17 mouse cellular contexts compared by ENCODE assay signal in the genomic region with DNA sequence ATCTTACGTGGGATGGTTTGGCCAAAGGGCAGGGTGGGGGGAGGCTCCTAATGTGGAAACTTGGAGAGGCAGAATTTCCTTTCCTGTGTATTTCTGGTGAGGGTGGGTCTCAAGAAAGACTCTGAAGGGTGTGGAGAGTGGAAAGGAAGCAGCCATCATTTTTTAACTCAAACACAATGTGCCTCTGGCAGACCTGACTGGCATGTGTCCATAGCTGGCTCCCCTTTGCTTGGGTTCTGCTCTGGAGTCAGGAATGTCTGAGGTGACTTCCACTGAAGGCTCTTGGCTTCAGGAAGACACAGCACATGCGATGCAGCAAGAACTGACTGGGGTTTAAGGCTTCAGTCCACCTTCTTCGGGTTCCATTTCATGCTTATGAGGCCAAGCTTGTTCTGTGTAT. TPM values are rescaled to one million over a fixed set of nuclear protein-coding genes. Genes with fewer than 3 reads are reported as not detected.
DNase-seq lines count a peak whose midpoint lies in the region; ATAC-seq and TF ChIP-seq lines count a peak whose summit lies in the region.
"Had no signal": no experiment of that assay in that cellular context is flagged by ENCODE, and none has a peak within 500 bp of the region (broad histone marks: within the 10 kb centered on the region; RNA-seq: fewer than 3 reads in every experiment).

No protein-coding gene starts in this region.

- no peak for TF ChIP-seq CTCF in heart, adult 2 months (IDR thresholded peaks at IDR 0.05)

- no peak overlapping the region for H3K4me2 ChIP-seq in lung, embryonic 15.5 days
- H3K4me2 ChIP-seq: embryonic facial prominence, embryonic 15.5 days; heart, embryonic 15.5 days; stomach, embryonic 15.5 days had no signal

- H3K9ac ChIP-seq in heart, adult 2 months (ENCODE audit: low read depth, low read length) = no peak overlapping the region
- no peak overlapping the region for H3K9ac ChIP-seq in lung, embryonic 15.5 days
- H3K9ac ChIP-seq: embryonic facial prominence, embryonic 15.5 days; heart, embryonic 15.5 days; stomach, embryonic 15.5 days had no signal

- H3K4me1 ChIP-seq in heart, adult 2 months (ENCODE audit: control insufficient read depth, insufficient read depth, low read length) = peaks cover 17% of the 10 kb centered on the region
- H3K4me1 ChIP-seq in lung, embryonic 15.5 days = peaks cover 13% of the 10 kb centered on the region; the same call in 1 of the 2 replicates
- no peaks in the 10 kb centered on the region for H3K4me1 ChIP-seq in forebrain, embryonic 10.5 days
- H3K4me1 ChIP-seq: embryonic facial prominence, embryonic 15.5 days had no signal

- peaks cover 9% of the 10 kb centered on the region for H3K36me3 ChIP-seq in heart, adult 2 months (ENCODE audit: control insufficient read depth, insufficient read depth, low read length)
- H3K36me3 ChIP-seq in lung, embryonic 15.5 days = no peaks in the 10 kb centered on the region
- H3K36me3 ChIP-seq in forebrain, embryonic 10.5 days (replicated peaks) = no peaks in the 10 kb centered on the region
- H3K36me3 ChIP-seq: embryonic facial prominence, embryonic 15.5 days; heart, embryonic 15.5 days; stomach, embryonic 15.5 days had no signal

- TF ChIP-seq EP300 in heart, adult 2 months (IDR thresholded peaks at IDR 0.05; ENCODE audit: insufficient read depth, low read depth, low read length) = peak; percentile 88

- intact Hi-C loops in heart, adult 2 months (cut with DNase I) = loop anchor here (2.0 kb wide), 1 partner anchor 19 kb away; no protein-coding TSS in a partner anchor
- intact Hi-C loops in heart, postnatal 25 days (cut with DNase I) = loop anchor here (2.0 kb wide), 2 partner anchors 23 to 25 kb away; no protein-coding TSS in a partner anchor

- H3K79me2 ChIP-seq in heart, adult 2 months (replicated peaks; ENCODE audit: control insufficient read depth, insufficient read depth, low read length) = no peaks in the 10 kb centered on the region

- H3K4me3 ChIP-seq in heart, adult 2 months = no peak overlapping the region
- no peak overlapping the region for H3K4me3 ChIP-seq in lung, embryonic 15.5 days
- no peak overlapping the region for H3K4me3 ChIP-seq in forebrain, embryonic 10.5 days
- H3K4me3 ChIP-seq: embryonic facial prominence, embryonic 15.5 days; heart, embryonic 15.5 days; megakaryocyte, embryonic 14.5 days; myocyte; stomach, embryonic 15.5 days had no signal

- H3K27me3 ChIP-seq in heart, adult 2 months (ENCODE audit: control insufficient read depth, insufficient read depth, low read length) = no peaks in the 10 kb centered on the region
- no peaks in the 10 kb centered on the region for H3K27me3 ChIP-seq in lung, embryonic 15.5 days
- no peaks in the 10 kb centered on the region for H3K27me3 ChIP-seq in forebrain, embryonic 10.5 days (ENCODE audit: poor library complexity, severe bottlenecking)
- H3K27me3 ChIP-seq: embryonic facial prominence, embryonic 15.5 days; heart, embryonic 15.5 days; stomach, embryonic 15.5 days had no signal

- 0 out of 2 replicates have a peak, but pooled peaks have one; percentile 58 for TF ChIP-seq POLR2A in heart, adult 2 months (IDR thresholded peaks at IDR 0.05; ENCODE audit: insufficient read depth, low read depth, low read length)

- peak; percentile 58 for DNase-seq in gastrocnemius, postnatal 25 days
- no peak for DNase-seq in gastrocnemius, postnatal 10 days
- peak; percentile 61 to 71 for DNase-seq in heart, adult 2 months
- peak; percentile 73 for DNase-seq in heart, postnatal 25 days (ENCODE audit: low spot score)
- DNase-seq in ovary, adult 18-20 months (ENCODE audit: low spot score) = no peak
- no peak for DNase-seq in cerebellum, adult 8-10 months
- no peak for DNase-seq in forebrain, embryonic 10.5 days (ENCODE audit: extremely low spot score, low spot score)
- DNase-seq: adrenal gland, postnatal 10 days; thymus, postnatal 4 days had no signal

- H3K27ac ChIP-seq in heart, adult 2 months = peak overlapping the region; percentile 93
- peak overlapping the region; percentile 69 for H3K27ac ChIP-seq in lung, embryonic 15.5 days
- H3K27ac ChIP-seq in forebrain, embryonic 10.5 days = no peak overlapping the region
- H3K27ac ChIP-seq: embryonic facial prominence, embryonic 15.5 days; stomach, embryonic 15.5 days had no signal

- ATAC-seq in lung, embryonic 15.5 days (ENCODE audit: borderline replicate concordance, extremely low read depth, low FRiP score, low TSS enrichment) = no peak
- ATAC-seq: forebrain, embryonic 16.5 days had no signal

- WGBS in heart, adult 2 months = 26% methylated on average over 3 of the region's 3 CpGs
- WGBS in lung, embryonic 15.5 days = 49% methylated on average over 3 of the region's 3 CpGs
- WGBS in forebrain, embryonic 10.5 days = 72% methylated on average over 3 of the region's 3 CpGs

- H3K9me3 ChIP-seq in lung, embryonic 15.5 days = no peaks in the 10 kb centered on the region
- no peaks in the 10 kb centered on the region for H3K9me3 ChIP-seq in forebrain, embryonic 10.5 days
- H3K9me3 ChIP-seq: embryonic facial prominence, embryonic 15.5 days; heart, embryonic 15.5 days; stomach, embryonic 15.5 days had no signal

RNA-seq across cellular contexts. Expression of a gene that starts 21.0 kb away (rescaled TPM):
- 10 to 100 TPM; 22.9 to 23.4 TPM for total RNA-seq in gastrocnemius, postnatal 25 days (2021)
- total RNA-seq in gastrocnemius, postnatal 10 days (2021) = 10 to 100 TPM; 18.9 to 20.0 TPM
- total RNA-seq in heart, adult 2 months (2021) = 10 to 100 TPM; 62.6 to 79.1 TPM
- 101 and 141 TPM in 2 replicates for polyA plus RNA-seq in heart, adult 2 months (2012; rRNA removed)
- 10 to 100 TPM; 70.7 to 86.6 TPM for total RNA-seq in heart, postnatal 25 days (2021)
- polyA plus RNA-seq in lung, embryonic 15.5 days (2015; fragmentation: Nextera tagmentation; extraction: Ambion mirVana) = 78.5 and 89.7 TPM in 2 replicates
- polyA plus RNA-seq in forebrain, embryonic 10.5 days (2016; fragmentation: Nextera tagmentation; extraction: Ambion mirVana) = 20.8 and 23.7 TPM in 2 replicates

RNA-seq across cellular contexts. Expression of a gene that starts 28.8 kb away (rescaled TPM):
- under 1 TPM; 0.43 to 0.54 TPM for total RNA-seq in gastrocnemius, postnatal 25 days (2021)
- 1 to 10 TPM; 1.0 TPM for total RNA-seq in gastrocnemius, postnatal 10 days (2021)
- total RNA-seq in heart, adult 2 months (2021) = 1 to 10 TPM; 3.6 to 3.8 TPM
- polyA plus RNA-seq in heart, adult 2 months (2012; rRNA removed) = 2.6 and 6.1 TPM in 2 replicates
- total RNA-seq in heart, postnatal 25 days (2021) = 1 to 10 TPM; 1.8 to 4.0 TPM
- 0.70 and 0.79 TPM in 2 replicates for polyA plus RNA-seq in lung, embryonic 15.5 days (2015; fragmentation: Nextera tagmentation; extraction: Ambion mirVana)
- 0.78 and 1.0 TPM in 2 replicates for polyA plus RNA-seq in forebrain, embryonic 10.5 days (2016; fragmentation: Nextera tagmentation; extraction: Ambion mirVana)
- total RNA-seq: common myeloid progenitor, adult 5-6 weeks had no signal

Comparison
In these comparisons a context has a peak if more than half of its experiments do, and no peak if none do; other contexts are left out.
1. DNase-seq: peak in gastrocnemius, postnatal 25 days (single experiment), heart, adult 2 months (2 of 2) and heart, postnatal 25 days (single experiment); none in gastrocnemius, postnatal 10 days (single experiment), ovary, adult 18-20 months (single experiment), cerebellum, adult 8-10 months (single experiment) and forebrain, embryonic 10.5 days (single experiment).